Mouse (Mus musculus): ENCODE results near the gene Stx18. TPM values are rescaled to one million over a fixed set of nuclear protein-coding genes. Genes with fewer than 3 reads are reported as not detected.

Gene Stx18
- polyA plus RNA-seq, 1 experiment = 10.2 TPM

- H3K4me3 ChIP-seq (ENCODE audit: extremely low read depth, insufficient read depth, insufficient read length) = no peak overlapping the region
- H3K27ac ChIP-seq (ENCODE audit: insufficient read depth, low read length) = no peak overlapping the region
- 90% methylated on average over 4 of the region's 4 CpGs for WGBS
- H3K27me3 ChIP-seq (ENCODE audit: control insufficient read depth, insufficient read depth, low read length) = no peaks in the 10 kb centered on the region
- no peaks in the 10 kb centered on the region for H3K4me1 ChIP-seq (ENCODE audit: control insufficient read depth, insufficient read depth, insufficient read length)
- TF ChIP-seq CTCF (IDR thresholded peaks at IDR 0.05; ENCODE audit: extremely low read depth, insufficient read depth, insufficient read length, insufficient replicate concordance) (no peak), POLR2A (IDR thresholded peaks at IDR 0.05; ENCODE audit: low read depth, low read length) (no peak)
- no peaks in the 10 kb centered on the region for H3K36me3 ChIP-seq (ENCODE audit: control insufficient read depth, insufficient read depth, low read length)
- DNase-seq (ENCODE audit: low read depth in 1 of 2, low spot score in 2 of 2) = no peak
These were observed 59.1 kb downstream of the Stx18 start for GRCm38 (mm10) chr5:38097501-38098093.

- no peaks in the 10 kb centered on the region for H3K27me3 ChIP-seq (ENCODE audit: control insufficient read depth, insufficient read depth, low read length)
- WGBS = 95% methylated on average over 2 of the region's 2 CpGs
- no peaks in the 10 kb centered on the region for H3K36me3 ChIP-seq (ENCODE audit: control insufficient read depth, insufficient read depth, low read length)
- H3K27ac ChIP-seq (ENCODE audit: insufficient read depth, low read length) = no peak overlapping the region
- H3K4me3 ChIP-seq (ENCODE audit: extremely low read depth, insufficient read depth, insufficient read length) = no peak overlapping the region
- no peak for DNase-seq (ENCODE audit: low read depth in 1 of 2, low spot score in 2 of 2)
- H3K4me1 ChIP-seq (ENCODE audit: control insufficient read depth, insufficient read depth, insufficient read length) = no peaks in the 10 kb centered on the region
- TF ChIP-seq CTCF (IDR thresholded peaks at IDR 0.05; ENCODE audit: extremely low read depth, insufficient read depth, insufficient read length, insufficient replicate concordance) (no peak), POLR2A (IDR thresholded peaks at IDR 0.05; ENCODE audit: low read depth, low read length) (no peak)
These were observed 60.7 kb downstream of the Stx18 start for GRCm38 (mm10) chr5:38099139-38099676.

GRCm38 (mm10) chr5:38102945-38103344 lies 64.4 kb downstream of the Stx18 start:
- 93% methylated on average over 2 of the region's 2 CpGs for WGBS
- TF ChIP-seq CTCF (IDR thresholded peaks at IDR 0.05; ENCODE audit: extremely low read depth, insufficient read depth, insufficient read length, insufficient replicate concordance) (no peak), POLR2A (IDR thresholded peaks at IDR 0.05; ENCODE audit: low read depth, low read length) (no peak)
- H3K27ac ChIP-seq (ENCODE audit: insufficient read depth, low read length) = no peak overlapping the region
- no peaks in the 10 kb centered on the region for H3K4me1 ChIP-seq (ENCODE audit: control insufficient read depth, insufficient read depth, insufficient read length)
- H3K4me3 ChIP-seq (ENCODE audit: extremely low read depth, insufficient read depth, insufficient read length) = no peak overlapping the region
- no peak for DNase-seq (ENCODE audit: low read depth in 1 of 2, low spot score in 2 of 2)
- peaks cover 5% of the 10 kb centered on the region; the same call in 1 of the 2 replicates for H3K36me3 ChIP-seq (ENCODE audit: control insufficient read depth, insufficient read depth, low read length)
- no peaks in the 10 kb centered on the region for H3K27me3 ChIP-seq (ENCODE audit: control insufficient read depth, insufficient read depth, low read length)

- Histone ChIP-seq H3K27me3 (ENCODE audit: control insufficient read depth, insufficient read depth, low read length) (no peaks in the 10 kb centered on the region), H3K36me3 (ENCODE audit: control insufficient read depth, insufficient read depth, low read length) (peaks cover 9% of the 10 kb centered on the region; the same call in 1 of the 2 replicates), H3K27ac (ENCODE audit: insufficient read depth, low read length) (no peak overlapping the region), H3K4me1 (ENCODE audit: control insufficient read depth, insufficient read depth, insufficient read length) (no peaks in the 10 kb centered on the region), H3K4me3 (ENCODE audit: extremely low read depth, insufficient read depth, insufficient read length) (no peak overlapping the region)
- TF ChIP-seq POLR2A (IDR thresholded peaks at IDR 0.05; ENCODE audit: low read depth, low read length) (no peak), CTCF (IDR thresholded peaks at IDR 0.05; ENCODE audit: extremely low read depth, insufficient read depth, insufficient read length, insufficient replicate concordance) (no peak)
- DNase-seq (ENCODE audit: low read depth in 1 of 2, low spot score in 2 of 2) = no peak
- 95% methylated on average over 14 of the region's 14 CpGs for WGBS
These were observed 67.6 kb downstream of the Stx18 start for GRCm38 (mm10) chr5:38106080-38106697.

- TF ChIP-seq CTCF (IDR thresholded peaks at IDR 0.05; ENCODE audit: extremely low read depth, insufficient read depth, insufficient read length, insufficient replicate concordance) (no peak), POLR2A (IDR thresholded peaks at IDR 0.05; ENCODE audit: low read depth, low read length) (no peak)
- 92% methylated on average over 10 of the region's 10 CpGs for WGBS
- Histone ChIP-seq H3K27ac (ENCODE audit: insufficient read depth, low read length) (no peak overlapping the region), H3K36me3 (ENCODE audit: control insufficient read depth, insufficient read depth, low read length) (peaks cover 9% of the 10 kb centered on the region; the same call in 1 of the 2 replicates), H3K4me1 (ENCODE audit: control insufficient read depth, insufficient read depth, insufficient read length) (no peaks in the 10 kb centered on the region), H3K4me3 (ENCODE audit: extremely low read depth, insufficient read depth, insufficient read length) (no peak overlapping the region), H3K27me3 (ENCODE audit: control insufficient read depth, insufficient read depth, low read length) (no peaks in the 10 kb centered on the region)
- no peak for DNase-seq (ENCODE audit: low read depth in 1 of 2, low spot score in 2 of 2)
These were observed 68.3 kb downstream of the Stx18 start for GRCm38 (mm10) chr5:38106807-38107206.

- WGBS = 96% methylated on average over 2 of the region's 2 CpGs
- H3K27me3 ChIP-seq (ENCODE audit: control insufficient read depth, insufficient read depth, low read length) = no peaks in the 10 kb centered on the region
- H3K4me3 ChIP-seq (ENCODE audit: extremely low read depth, insufficient read depth, insufficient read length) = no peak overlapping the region
- no peaks in the 10 kb centered on the region for H3K4me1 ChIP-seq (ENCODE audit: control insufficient read depth, insufficient read depth, insufficient read length)
- no peak for DNase-seq (ENCODE audit: low read depth in 1 of 2, low spot score in 2 of 2)
- peaks cover 7% of the 10 kb centered on the region; the same call in 1 of the 2 replicates for H3K36me3 ChIP-seq (ENCODE audit: control insufficient read depth, insufficient read depth, low read length)
- no peak overlapping the region for H3K27ac ChIP-seq (ENCODE audit: insufficient read depth, low read length)
- TF ChIP-seq POLR2A (IDR thresholded peaks at IDR 0.05; ENCODE audit: low read depth, low read length) = no peak
- TF ChIP-seq CTCF (IDR thresholded peaks at IDR 0.05; ENCODE audit: extremely low read depth, insufficient read depth, insufficient read length, insufficient replicate concordance) = no peak
These were observed 76.0 kb downstream of the Stx18 start for GRCm38 (mm10) chr5:38114526-38114925.

- H3K27ac ChIP-seq (ENCODE audit: insufficient read depth, low read length) = no peak overlapping the region
- no peaks in the 10 kb centered on the region for H3K4me1 ChIP-seq (ENCODE audit: control insufficient read depth, insufficient read depth, insufficient read length)
- H3K27me3 ChIP-seq (ENCODE audit: control insufficient read depth, insufficient read depth, low read length) = no peaks in the 10 kb centered on the region
- TF ChIP-seq CTCF (IDR thresholded peaks at IDR 0.05; ENCODE audit: extremely low read depth, insufficient read depth, insufficient read length, insufficient replicate concordance) = no peak
- TF ChIP-seq POLR2A (IDR thresholded peaks at IDR 0.05; ENCODE audit: low read depth, low read length) = no peak
- WGBS = 96% methylated on average over 1 of the region's 1 CpGs
- H3K4me3 ChIP-seq (ENCODE audit: extremely low read depth, insufficient read depth, insufficient read length) = no peak overlapping the region
- DNase-seq (ENCODE audit: low read depth in 1 of 2, low spot score in 2 of 2) = no peak
- H3K36me3 ChIP-seq (ENCODE audit: control insufficient read depth, insufficient read depth, low read length) = peaks cover 3% of the 10 kb centered on the region; the same call in 1 of the 2 replicates
These were observed 78.5 kb downstream of the Stx18 start for GRCm38 (mm10) chr5:38117056-38117455.

All from spleen, adult 2 months (tissue).